Mouse (Mus musculus) CH12.LX (cell line): Measurements from ENCODE around the gene Slc10a7.

Experiments used
- ETS1 ChIP-seq: conservative IDR thresholded peaks from 2 replicates; pipeline ENCODE4 v1.6.1; 2012; ENCODE audit warnings: low read depth, mild to moderate bottlenecking, inconsistent platforms, low read length, improper control_type of control experiment, moderate library complexity
- POLR2A ChIP-seq: IDR thresholded peaks from 2 replicates; pipeline ENCODE4 v1.6.1; 2011; ENCODE audit warnings: low read depth, mild to moderate bottlenecking, improper control_type of control experiment, low read length
- TBP ChIP-seq: conservative IDR thresholded peaks from 2 replicates; pipeline ENCODE4 v1.6.1; 2011; ENCODE audit warnings: low read depth, low read length, improper control_type of control experiment
- ZNF384 ChIP-seq: IDR thresholded peaks from 2 replicates; pipeline ENCODE4 v1.6.1; 2012; ENCODE audit warnings: low read depth, low read length, improper control_type of control experiment, inconsistent platforms

- TF ChIP-seq TBP: no peak
- no peak for TF ChIP-seq ETS1
- TF ChIP-seq ZNF384: no peak
- TF ChIP-seq POLR2A: no peak
These were observed 223.3 kb downstream of the Slc10a7 start for GRCm38 (mm10) chr8:78732410-78732809.
